8 mouse cellular contexts compared by ENCODE assay signal in the genomic region with DNA sequence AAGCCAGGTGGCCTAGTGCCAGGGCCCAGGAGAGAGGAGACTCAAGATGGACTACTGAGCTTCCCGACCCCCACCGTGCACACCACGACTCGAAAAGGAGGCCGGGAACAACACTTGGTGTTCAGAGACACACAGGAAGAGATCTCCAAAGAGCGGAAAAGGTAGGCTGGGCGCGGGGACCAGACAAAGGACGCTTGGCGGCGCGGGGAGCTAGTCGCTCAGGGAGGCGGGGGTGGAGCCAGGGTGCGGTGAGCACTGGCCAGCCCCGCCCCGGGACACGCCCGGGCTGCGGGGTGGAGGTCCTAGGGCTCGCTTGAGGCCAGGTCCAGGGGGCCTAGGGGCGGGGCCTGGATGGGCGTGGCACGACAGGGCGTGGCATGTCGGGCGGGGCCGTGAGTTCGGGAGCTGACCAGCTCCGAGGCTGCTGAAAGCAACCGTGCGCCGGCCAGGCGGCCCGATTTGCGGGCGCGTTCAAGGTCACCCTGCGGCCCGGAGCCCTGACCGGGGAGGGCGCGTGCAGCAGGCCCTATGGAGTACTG. TPM values are rescaled to one million over a fixed set of nuclear protein-coding genes. Genes with fewer than 3 reads are reported as not detected.
DNase-seq lines count a peak whose midpoint lies in the region; ATAC-seq and TF ChIP-seq lines count a peak whose summit lies in the region.

No protein-coding gene starts in this region.

- peak overlapping the region; percentile 56 for H3K9ac ChIP-seq in heart, embryonic 16.5 days (ENCODE audit: low read length)
- no peak overlapping the region for H3K9ac ChIP-seq in liver, embryonic 13.5 days
- H3K9ac ChIP-seq in stomach, postnatal 0 days (ENCODE audit: low read length), result no peak overlapping the region

- H3K4me2 ChIP-seq in heart, embryonic 16.5 days (ENCODE audit: low read depth, low read length), result peak overlapping the region; percentile 76
- peak overlapping the region; percentile 68 for H3K4me2 ChIP-seq in liver, embryonic 13.5 days
- H3K4me2 ChIP-seq in myocyte (ENCODE audit: low read depth), result no peak overlapping the region
- H3K4me2 ChIP-seq in stomach, postnatal 0 days (replicated peaks; ENCODE audit: low read depth), result peak overlapping the region; percentile 50

- peak; percentile 15 to 28 for DNase-seq in urinary bladder, postnatal 36 days (ENCODE audit: low spot score in 2 of 2)
- DNase-seq in urinary bladder, postnatal 10 days (ENCODE audit: low spot score), result no peak
- DNase-seq in embryo, embryonic 9.5 days (ENCODE audit: extremely low spot score), result peak; percentile 82
- DNase-seq in kidney, postnatal 10 days, result peak; percentile 72
- peak; percentile 79 for DNase-seq in liver, embryonic 13.5 days
- DNase-seq in stomach, postnatal 0 days (ENCODE audit: low spot score), result peak; percentile 77

- TF ChIP-seq CTCF in stomach, postnatal 0 days (IDR thresholded peaks at IDR 0.05; ENCODE audit: low read depth), result no peak

- H3K4me3 ChIP-seq in heart, embryonic 16.5 days (ENCODE audit: low read length), result peak overlapping the region; percentile 51
- peak overlapping the region; percentile 40 for H3K4me3 ChIP-seq in liver, embryonic 13.5 days (replicated peaks)
- H3K4me3 ChIP-seq in myocyte, result no peak overlapping the region
- H3K4me3 ChIP-seq in stomach, postnatal 0 days (ENCODE audit: low read depth, low read length), result peak overlapping the region; percentile 32

- no peak overlapping the region for H3K27ac ChIP-seq in heart, embryonic 16.5 days (ENCODE audit: low read length)
- no peak overlapping the region for H3K27ac ChIP-seq in liver, embryonic 13.5 days
- H3K27ac ChIP-seq in stomach, postnatal 0 days (replicated peaks), result no peak overlapping the region

- peaks cover 15% of the 10 kb centered on the region for H3K4me1 ChIP-seq in heart, embryonic 16.5 days (ENCODE audit: control insufficient read depth, insufficient read depth, low read length)
- peaks cover 41% of the 10 kb centered on the region for H3K4me1 ChIP-seq in liver, embryonic 13.5 days (replicated peaks)
- peaks cover 2% of the 10 kb centered on the region; the same call in 1 of the 2 replicates for H3K4me1 ChIP-seq in stomach, postnatal 0 days (replicated peaks; ENCODE audit: control insufficient read depth, insufficient read depth)

- H3K9me3 ChIP-seq in heart, embryonic 16.5 days (replicated peaks; ENCODE audit: control insufficient read depth, low read length), result no peaks in the 10 kb centered on the region
- no peaks in the 10 kb centered on the region for H3K9me3 ChIP-seq in liver, embryonic 13.5 days (replicated peaks)
- H3K9me3 ChIP-seq in stomach, postnatal 0 days (ENCODE audit: control insufficient read depth, low read length), result no peaks in the 10 kb centered on the region

- WGBS in heart, embryonic 16.5 days, result 1% methylated on average over 41 of the region's 43 CpGs
- WGBS in liver, embryonic 13.5 days (ENCODE audit: insufficient replicate concordance), result 1% methylated on average over 43 of the region's 43 CpGs
- WGBS in stomach, postnatal 0 days, result 3% methylated on average over 32 of the region's 43 CpGs

- ATAC-seq in heart, embryonic 16.5 days (replicated peaks; ENCODE audit: extremely low read depth, insufficient read depth, low FRiP score), result 0 out of 2 replicates have a peak, but pooled peaks have one; percentile 41
- ATAC-seq in liver, embryonic 13.5 days (ENCODE audit: low read depth), result peak; percentile 72
- peak; percentile 36; the same call in 1 of the 2 replicates for ATAC-seq in stomach, postnatal 0 days (ENCODE audit: low FRiP score, low TSS enrichment)

- no peak for TF ChIP-seq POLR2A in myocyte (IDR thresholded peaks at IDR 0.05; ENCODE audit: insufficient read length, low read depth)

- no peak overlapping the region for H3ac ChIP-seq in myocyte (ENCODE audit: control insufficient read depth, insufficient read length)

- H3K79me2 ChIP-seq in myocyte (ENCODE audit: control insufficient read depth, insufficient read depth), result no peaks in the 10 kb centered on the region

- H3K27me3 ChIP-seq in heart, embryonic 16.5 days (ENCODE audit: control insufficient read depth, insufficient read depth, low read length), result peaks cover 67% of the 10 kb centered on the region
- peaks cover 81% of the 10 kb centered on the region for H3K27me3 ChIP-seq in liver, embryonic 13.5 days
- peaks cover 44% of the 10 kb centered on the region for H3K27me3 ChIP-seq in myocyte (ENCODE audit: control insufficient read depth, insufficient read depth, insufficient read length)
- peaks cover 10% of the 10 kb centered on the region; the same call in 1 of the 2 replicates for H3K27me3 ChIP-seq in stomach, postnatal 0 days (ENCODE audit: control insufficient read depth, insufficient read depth, low read length)

- H3K36me3 ChIP-seq in heart, embryonic 16.5 days (ENCODE audit: control insufficient read depth, insufficient read depth), result no peaks in the 10 kb centered on the region
- H3K36me3 ChIP-seq in liver, embryonic 13.5 days, result no peaks in the 10 kb centered on the region
- no peaks in the 10 kb centered on the region for H3K36me3 ChIP-seq in myocyte (ENCODE audit: control insufficient read depth, insufficient read depth)
- no peaks in the 10 kb centered on the region for H3K36me3 ChIP-seq in stomach, postnatal 0 days (ENCODE audit: control insufficient read depth, insufficient read depth, low read length)

- no peak for TF ChIP-seq EP300 in stomach, postnatal 0 days (optimal IDR thresholded peaks at IDR 0.05)

TF ChIP-seq in myocyte, 11 proteins besides CTCF, POLR2A, EP300 and RAD21:
- TF ChIP-seq REST (IDR thresholded peaks at IDR 0.05; ENCODE audit: insufficient read depth, insufficient read length) (peak; percentile 60), MYOD1 (IDR thresholded peaks at IDR 0.05; ENCODE audit: control insufficient read depth in 1 of 3, insufficient read length in 2 of 3, low read depth in 2 of 3) (no peak)

RNA-seq across cellular contexts. Expression of a gene that starts 1.4 kb away (rescaled TPM):
- polyA plus RNA-seq in heart, embryonic 16.5 days (2015; fragmentation: Nextera tagmentation; extraction: Ambion mirVana), result 0.21 and 0.29 TPM in 2 replicates
- 0.05 and 0.08 TPM in 2 replicates for polyA plus RNA-seq in liver, embryonic 13.5 days (2015; fragmentation: Nextera tagmentation; extraction: Ambion mirVana)
- polyA plus RNA-seq in myocyte (2012; fragmentation: generic; extraction: Trizol), result 0.06 TPM
- polyA plus RNA-seq in stomach, postnatal 0 days (2015; fragmentation: Nextera tagmentation; extraction: Ambion mirVana), result 0.73 and 1.1 TPM in 2 replicates

RNA-seq across cellular contexts. Expression of a gene that starts 20.6 kb away (rescaled TPM):
- polyA plus RNA-seq in heart, embryonic 16.5 days (2015; fragmentation: Nextera tagmentation; extraction: Ambion mirVana), result not detected in 2 replicates
- polyA plus RNA-seq in liver, embryonic 13.5 days (2015; fragmentation: Nextera tagmentation; extraction: Ambion mirVana), result not detected in 2 replicates
- polyA plus RNA-seq in myocyte (2012; fragmentation: generic; extraction: Trizol), result not detected
- polyA plus RNA-seq in stomach, postnatal 0 days (2015; fragmentation: Nextera tagmentation; extraction: Ambion mirVana), result not detected in 2 replicates

RNA-seq across cellular contexts. Expression of a gene that starts 20.8 kb away (rescaled TPM):
- 10.4 and 10.7 TPM in 2 replicates for polyA plus RNA-seq in heart, embryonic 16.5 days (2015; fragmentation: Nextera tagmentation; extraction: Ambion mirVana)
- polyA plus RNA-seq in liver, embryonic 13.5 days (2015; fragmentation: Nextera tagmentation; extraction: Ambion mirVana), result 3.7 and 3.9 TPM in 2 replicates
- 8.3 TPM for polyA plus RNA-seq in myocyte (2012; fragmentation: generic; extraction: Trizol)
- polyA plus RNA-seq in stomach, postnatal 0 days (2015; fragmentation: Nextera tagmentation; extraction: Ambion mirVana), result 4.4 and 5.5 TPM in 2 replicates

RNA-seq across cellular contexts. Expression of a gene that starts 34.8 kb away (rescaled TPM):
- polyA plus RNA-seq in heart, embryonic 16.5 days (2015; fragmentation: Nextera tagmentation; extraction: Ambion mirVana), result 68.8 and 73.1 TPM in 2 replicates
- 33.4 and 34.2 TPM in 2 replicates for polyA plus RNA-seq in liver, embryonic 13.5 days (2015; fragmentation: Nextera tagmentation; extraction: Ambion mirVana)
- polyA plus RNA-seq in myocyte (2012; fragmentation: generic; extraction: Trizol), result 37.0 TPM
- 31.7 and 33.1 TPM in 2 replicates for polyA plus RNA-seq in stomach, postnatal 0 days (2015; fragmentation: Nextera tagmentation; extraction: Ambion mirVana)

RNA-seq across cellular contexts. Expression of a gene that starts 47.8 kb away (rescaled TPM):
- 72.7 and 76.8 TPM in 2 replicates for polyA plus RNA-seq in heart, embryonic 16.5 days (2015; fragmentation: Nextera tagmentation; extraction: Ambion mirVana)
- polyA plus RNA-seq in liver, embryonic 13.5 days (2015; fragmentation: Nextera tagmentation; extraction: Ambion mirVana), result 52.6 and 57.5 TPM in 2 replicates
- 127 TPM for polyA plus RNA-seq in myocyte (2012; fragmentation: generic; extraction: Trizol)
- polyA plus RNA-seq in stomach, postnatal 0 days (2015; fragmentation: Nextera tagmentation; extraction: Ambion mirVana), result 45.0 and 48.4 TPM in 2 replicates
